Mouse (Mus musculus) cortical plate, adult 2 months (tissue): ENCODE data around the gene Bmp6. TPM values are rescaled to one million over a fixed set of nuclear protein-coding genes. Genes with fewer than 3 reads are reported as not detected.

ENCODE experiments used
- H3K27ac ChIP-seq: fragments of 200-500 bp; 2 replicates; pipeline ENCODE4 v1.5.1; 2012; ENCODE audit warnings: low read length, control low read depth, inconsistent platforms; ENCODE audit not compliant: insufficient read depth
- H3K4me1 ChIP-seq: fragments of 200-500 bp; 2 replicates; pipeline ENCODE4 v1.6.1; 2011; ENCODE audit warnings: low read length; ENCODE audit not compliant: control insufficient read depth, insufficient read depth
- H3K4me3 ChIP-seq: fragments of 200-500 bp; 2 replicates; pipeline ENCODE4 v1.5.1; 2011; ENCODE audit warnings: mild to moderate bottlenecking, low read length, control low read depth; ENCODE audit not compliant: insufficient read depth
- CTCF ChIP-seq: fragments of 200-500 bp; IDR thresholded peaks from 2 replicates; pipeline ENCODE4 v1.5.1; 2011; ENCODE audit warnings: mild to moderate bottlenecking, control low read depth, low read length; ENCODE audit not compliant: insufficient read depth; ENCODE audit errors: extremely low read depth
- POLR2A ChIP-seq: fragments of 200-500 bp; IDR thresholded peaks from 2 replicates; pipeline ENCODE4 v1.6.1; 2011; ENCODE audit warnings: mild to moderate bottlenecking, low read length, control low read depth; ENCODE audit not compliant: insufficient read depth; ENCODE audit errors: extremely low read depth
- polyA plus RNA-seq: library from polyadenylated mRNA; depleted of rRNA; stranded (reverse); fragments of >200 nt; gene quantifications from 2 replicates; pipeline ENCODE4 v1.2.3, GENCODE M21; 2012

Gene Bmp6
- polyA plus RNA-seq, 1 experiment: 7.0 TPM

GRCm38 (mm10) chr13:38333496-38333895 lies 11.4 kb upstream of the Bmp6 start:
- Histone ChIP-seq H3K27ac (no peak overlapping the region), H3K4me3 (no peak overlapping the region), H3K4me1 (no peaks in the 10 kb centered on the region)
- TF ChIP-seq POLR2A: no peak
- no peak for TF ChIP-seq CTCF

DNA sequence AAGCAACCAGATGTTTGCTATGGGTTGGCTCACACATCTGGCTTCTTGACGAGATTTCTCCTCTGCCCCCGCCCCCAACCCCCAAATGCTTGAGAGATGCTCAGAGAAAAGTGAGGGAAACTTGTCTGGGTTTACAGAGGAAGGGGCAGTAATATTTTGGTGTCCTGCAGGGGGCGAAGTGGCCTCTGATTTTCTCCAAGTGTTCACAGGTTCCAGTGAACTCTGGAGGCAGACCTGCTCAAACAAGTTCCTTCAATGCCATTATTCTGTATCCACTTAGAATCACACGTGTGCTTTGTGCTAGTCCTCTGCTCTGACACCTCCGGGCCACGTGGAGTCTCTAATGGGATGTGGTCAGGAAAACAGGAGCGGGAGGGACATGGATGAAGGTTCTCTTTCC lies 2.3 kb upstream of the Bmp6 start:
- TF ChIP-seq CTCF (peak; percentile 48), POLR2A (no peak)
- no peak overlapping the region for H3K27ac ChIP-seq
- H3K4me1 ChIP-seq: 0 out of 2 replicates have a peak, but pooled peaks cover 1% of the 10 kb centered on the region
- H3K4me3 ChIP-seq: no peak overlapping the region

DNA sequence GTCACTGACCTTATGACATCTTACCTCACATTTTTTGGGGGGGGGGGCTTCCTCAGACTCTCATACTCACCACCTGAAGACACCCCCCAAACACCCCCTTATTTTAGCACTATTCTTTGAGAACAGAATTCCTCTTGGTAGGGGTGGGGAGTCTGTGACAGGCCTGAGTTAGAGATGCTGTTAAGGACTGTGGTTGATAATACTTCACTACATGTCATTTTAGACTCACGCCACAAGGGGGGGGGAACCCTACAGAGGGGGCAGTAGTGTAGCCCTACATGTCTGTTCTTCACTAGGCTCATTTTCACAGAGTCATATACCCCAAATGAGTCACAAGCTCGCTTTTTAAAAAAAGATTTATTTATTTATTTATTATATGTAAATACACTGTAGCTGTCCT lies 1.7 kb upstream of the Bmp6 start:
- Histone ChIP-seq H3K4me3 (no peak overlapping the region), H3K4me1 (0 out of 2 replicates have a peak, but pooled peaks cover 1% of the 10 kb centered on the region), H3K27ac (no peak overlapping the region)
- TF ChIP-seq CTCF (no peak), POLR2A (no peak)

DNA sequence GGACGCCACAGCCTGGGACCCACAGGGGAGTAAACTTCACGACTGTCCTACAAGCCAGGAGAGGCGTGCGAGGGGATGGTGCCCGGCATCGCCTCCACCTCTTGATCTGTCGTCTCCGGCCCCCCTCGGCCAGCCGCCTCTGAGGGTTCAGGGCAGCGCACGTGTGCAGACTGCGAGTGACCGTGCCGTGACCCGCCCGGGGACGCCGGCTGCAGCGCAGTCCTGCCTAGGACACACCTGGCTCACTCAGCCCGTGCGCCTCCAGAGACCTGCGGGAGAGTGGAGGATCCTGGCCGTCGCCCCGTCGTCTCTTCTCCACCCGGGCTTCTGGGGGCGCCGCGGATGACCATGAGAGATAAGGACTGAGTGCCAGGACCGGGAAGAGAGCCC lies 519 bp downstream of the Bmp6 start:
- H3K4me3 ChIP-seq: peak overlapping the region; percentile 14
- H3K4me1 ChIP-seq: 0 out of 2 replicates have a peak, but pooled peaks cover 1% of the 10 kb centered on the region
- no peak for TF ChIP-seq CTCF
- no peak for TF ChIP-seq POLR2A
- no peak overlapping the region for H3K27ac ChIP-seq

- TF ChIP-seq POLR2A: no peak
- TF ChIP-seq CTCF: no peak
- H3K4me1 ChIP-seq: 0 out of 2 replicates have a peak, but pooled peaks cover 1% of the 10 kb centered on the region
- peak overlapping the region; percentile 39 for H3K4me3 ChIP-seq
- no peak overlapping the region for H3K27ac ChIP-seq
These were observed 1.4 kb downstream of the Bmp6 start for GRCm38 (mm10) chr13:38346096-38346915.

GRCm38 (mm10) chr13:38347021-38347774 lies 2.3 kb downstream of the Bmp6 start:
- Histone ChIP-seq H3K4me1 (0 out of 2 replicates have a peak, but pooled peaks cover 1% of the 10 kb centered on the region), H3K4me3 (peak overlapping the region; percentile 39), H3K27ac (no peak overlapping the region)
- TF ChIP-seq CTCF (no peak), POLR2A (no peak)

- H3K4me3 ChIP-seq: no peak overlapping the region
- no peak overlapping the region for H3K27ac ChIP-seq
- H3K4me1 ChIP-seq: 0 out of 2 replicates have a peak, but pooled peaks cover 1% of the 10 kb centered on the region
- TF ChIP-seq CTCF: no peak
- no peak for TF ChIP-seq POLR2A
These were observed 2.8 kb downstream of the Bmp6 start for GRCm38 (mm10) chr13:38347775-38348135.

DNA sequence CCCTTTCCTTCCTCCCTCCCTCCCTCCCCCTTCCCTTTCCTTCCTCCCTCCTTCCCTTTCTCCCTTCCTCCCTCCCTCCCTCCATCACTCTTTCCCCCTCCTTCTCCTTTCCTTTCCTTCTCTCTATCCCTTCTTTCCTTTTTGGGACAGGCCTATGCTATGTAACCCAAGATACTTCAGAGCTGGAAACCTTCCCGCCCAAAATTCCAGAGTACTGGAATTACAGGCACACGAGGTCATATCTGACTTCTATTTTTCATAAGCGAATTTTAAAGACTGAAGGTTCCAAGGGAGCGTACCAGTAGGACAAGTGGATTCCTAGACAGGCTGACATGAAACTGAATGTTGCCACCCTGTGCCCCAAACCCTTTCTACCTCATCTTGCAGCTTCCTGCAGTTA lies 4.1 kb downstream of the Bmp6 start:
- H3K27ac ChIP-seq: no peak overlapping the region
- TF ChIP-seq CTCF (no peak), POLR2A (no peak)
- H3K4me3 ChIP-seq: no peak overlapping the region
- H3K4me1 ChIP-seq: 0 out of 2 replicates have a peak, but pooled peaks cover 1% of the 10 kb centered on the region

DNA sequence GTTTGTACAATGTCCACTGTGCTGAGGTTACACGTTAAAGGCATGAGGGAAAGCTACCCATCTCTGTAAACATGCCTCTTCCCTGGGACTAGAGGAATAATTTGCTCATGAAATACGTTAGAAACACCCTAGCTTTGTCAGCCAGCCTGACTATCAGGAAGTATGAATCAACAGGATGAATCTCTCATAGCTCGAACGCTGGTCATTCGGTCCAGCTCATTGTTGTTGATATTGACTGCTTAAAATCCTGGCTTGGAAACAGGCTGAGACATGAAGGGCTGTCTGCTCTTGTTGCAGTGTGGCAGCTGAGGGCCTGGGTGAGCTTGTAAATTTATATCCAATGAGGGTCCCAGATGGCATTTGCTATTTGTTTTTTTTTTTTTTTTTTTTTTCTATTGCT lies 4.9 kb downstream of the Bmp6 start:
- H3K4me3 ChIP-seq: no peak overlapping the region
- peaks cover 3% of the 10 kb centered on the region; the same call in 1 of the 2 replicates for H3K4me1 ChIP-seq
- TF ChIP-seq CTCF (no peak), POLR2A (no peak)
- H3K27ac ChIP-seq: no peak overlapping the region

GRCm38 (mm10) chr13:38351996-38352395 lies 7.1 kb downstream of the Bmp6 start:
- TF ChIP-seq CTCF: no peak
- no peak for TF ChIP-seq POLR2A
- no peak overlapping the region for H3K27ac ChIP-seq
- H3K4me3 ChIP-seq: no peak overlapping the region
- peaks cover 1% of the 10 kb centered on the region; the same call in 1 of the 2 replicates for H3K4me1 ChIP-seq
